Mouse (Mus musculus) hindbrain, embryonic 12.5 days (tissue): Measurements from ENCODE around the gene Gng12. TPM values are rescaled to one million over a fixed set of nuclear protein-coding genes. Genes with fewer than 3 reads are reported as not detected.
"Not testable (repeated sequence)": the region's sequence is repeated elsewhere in the genome, so short reads cannot be mapped to it uniquely, and the experiment has no call there.

Experiments
- ATAC-seq: fragments of 200-750 bp; cut with Nextera tagmentation; 2 replicates; pipeline ENCODE4 v1.8.0; 2017; ENCODE audit warnings: moderate TSS enrichment; ENCODE audit not compliant: low FRiP score
- H3K27ac ChIP-seq: fragments of 300-500 bp; sonication (generic); 2 replicates; pipeline ENCODE4 v1.5.1; 2016; ENCODE audit warnings: mild to moderate bottlenecking
- H3K27me3 ChIP-seq: fragments of 300-500 bp; sonication (generic); 2 replicates; pipeline ENCODE4 v1.6.1; 2016; ENCODE audit warnings: mild to moderate bottlenecking
- H3K36me3 ChIP-seq: fragments of 300-500 bp; sonication (generic); 2 replicates; pipeline ENCODE4 v1.6.1; 2016; ENCODE audit warnings: mild to moderate bottlenecking
- H3K4me1 ChIP-seq: fragments of 300-500 bp; sonication (generic); 2 replicates; pipeline ENCODE4 v1.6.1; 2016
- H3K4me2 ChIP-seq: fragments of 300-500 bp; sonication (generic); replicated peaks from 2 replicates; pipeline ENCODE4 v1.6.1; 2016; ENCODE audit warnings: mild to moderate bottlenecking
- H3K4me3 ChIP-seq: fragments of 300-500 bp; sonication (generic); 2 replicates; pipeline ENCODE4 v1.5.1; 2016; ENCODE audit warnings: mild to moderate bottlenecking
- H3K9ac ChIP-seq: fragments of 300-500 bp; sonication (generic); 2 replicates; pipeline ENCODE4 v1.6.1; 2016; ENCODE audit warnings: mild to moderate bottlenecking, moderate library complexity
- H3K9me3 ChIP-seq: fragments of 300-500 bp; sonication (generic); replicated peaks from 2 replicates; pipeline ENCODE4 v1.6.1; 2016; ENCODE audit warnings: mild to moderate bottlenecking
- WGBS: fragments of 180-500 bp; shearing (Covaris S2); methylation state at CpG from one replicate; pipeline ENCODE4 v1.1.7; 2016; 5-methylcytosine and 5-hydroxymethylcytosine counted together
- polyA plus RNA-seq: library from polyadenylated mRNA; unstranded; fragments of >200 nt; fragmentation: Nextera tagmentation; extraction: Ambion mirVana; gene quantifications from 2 replicates; pipeline ENCODE4 v1.2.1, GENCODE M21; 2016

The Gng12 gene
- polyA plus RNA-seq, 1 experiment from 2014 or later = 44.1 TPM

DNA sequence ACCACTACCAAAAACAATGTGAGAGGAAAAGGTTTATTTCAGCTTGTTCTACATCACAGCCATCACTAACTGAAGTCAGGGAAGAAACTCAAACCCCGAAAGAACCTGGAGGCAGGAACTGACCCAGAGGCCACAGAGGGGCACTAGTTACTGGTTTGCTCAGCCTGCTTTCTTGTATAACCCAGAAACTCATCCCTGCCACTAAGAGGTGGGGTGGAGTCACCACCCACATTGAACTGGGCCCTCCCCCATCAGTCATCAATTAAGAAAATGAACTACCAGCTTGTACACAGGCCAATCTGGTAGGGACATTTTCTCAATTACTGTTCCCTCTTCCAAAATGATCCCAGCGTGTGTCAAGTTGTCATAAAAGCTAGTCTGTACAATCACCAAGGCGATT is 130.5 kb downstream of the Gng12 start:
- WGBS = 78% methylated on average over 3 of the region's 3 CpGs
- peaks cover 6% of the 10 kb centered on the region for H3K4me1 ChIP-seq
- no peak overlapping the region for H3K4me2 ChIP-seq
- H3K27me3 ChIP-seq = no peaks in the 10 kb centered on the region
- H3K4me3 ChIP-seq = no peak overlapping the region
- ATAC-seq = no peak
- no peak overlapping the region for H3K27ac ChIP-seq
- H3K9me3 ChIP-seq = no peaks in the 10 kb centered on the region
- no peaks in the 10 kb centered on the region for H3K36me3 ChIP-seq
- H3K9ac ChIP-seq = no peak overlapping the region

DNA sequence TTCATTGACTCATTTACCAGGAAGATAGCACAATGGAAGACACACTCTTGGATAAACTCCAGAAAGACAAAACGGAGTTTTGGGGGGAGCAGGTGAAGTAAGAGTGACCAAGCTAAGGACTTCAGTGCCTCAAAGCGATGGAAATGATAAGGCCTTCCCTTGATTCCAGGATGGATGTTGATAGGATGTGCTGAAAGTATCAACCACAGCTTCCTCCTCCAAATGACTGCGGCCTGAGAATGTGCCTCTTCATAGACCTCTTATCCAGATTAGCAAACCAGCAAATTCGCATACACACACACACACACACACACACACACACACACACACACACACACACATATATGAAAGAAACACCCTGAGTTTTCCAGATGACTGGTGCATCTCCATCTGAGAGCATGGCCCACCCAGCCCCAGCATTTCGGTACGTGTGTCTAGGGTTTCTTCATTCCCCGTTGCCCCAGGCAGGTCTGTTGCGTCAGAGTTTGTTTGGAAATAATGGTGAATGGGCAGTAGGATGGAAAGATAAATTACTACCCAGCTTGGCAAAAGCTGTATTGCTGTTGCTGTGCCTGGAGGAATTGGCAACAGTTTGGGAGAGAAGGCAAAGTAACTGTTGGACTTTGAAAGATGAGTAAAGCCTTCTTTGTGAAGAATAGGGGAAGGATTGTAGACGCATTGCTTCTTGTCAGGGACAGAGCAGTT is 131.4 kb downstream of the Gng12 start:
- H3K27ac ChIP-seq = no peak overlapping the region
- peaks cover 6% of the 10 kb centered on the region for H3K4me1 ChIP-seq
- H3K9me3 ChIP-seq = no peaks in the 10 kb centered on the region
- no peak overlapping the region for H3K4me2 ChIP-seq
- H3K4me3 ChIP-seq = no peak overlapping the region
- H3K36me3 ChIP-seq = no peaks in the 10 kb centered on the region
- H3K27me3 ChIP-seq = no peaks in the 10 kb centered on the region
- ATAC-seq = no peak
- no peak overlapping the region for H3K9ac ChIP-seq
- 79% methylated on average over 9 of the region's 9 CpGs for WGBS

DNA sequence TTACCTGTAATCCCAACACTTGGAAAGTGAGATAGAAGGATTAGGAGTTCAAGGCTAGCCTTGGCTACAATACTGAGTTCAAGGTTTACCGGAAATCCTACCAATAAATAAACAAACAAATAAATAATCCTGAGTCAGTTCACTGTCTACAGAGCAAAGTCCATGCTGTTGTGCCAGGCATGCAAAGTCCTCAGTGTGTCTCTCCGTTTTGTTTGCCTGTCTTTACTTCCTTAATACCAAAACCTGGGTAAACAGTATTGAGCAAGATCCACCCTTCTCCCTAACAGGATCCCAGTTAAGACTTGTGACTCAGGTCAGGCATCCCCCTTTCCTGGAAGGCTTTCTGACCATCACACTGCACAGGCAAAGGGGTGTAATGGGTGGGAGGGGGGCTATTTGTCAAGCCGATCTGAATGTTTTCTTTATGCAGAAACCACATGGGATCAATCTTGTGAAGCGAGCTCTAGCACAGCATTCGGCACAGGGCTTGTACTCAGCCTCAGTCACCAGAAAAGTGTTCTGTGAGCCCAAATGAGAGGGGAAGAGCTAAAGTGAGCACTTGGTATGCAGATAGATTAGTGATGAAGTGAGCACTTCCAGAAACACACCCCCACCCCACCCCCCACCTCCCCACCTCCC is 133.2 kb downstream of the Gng12 start:
- H3K9ac ChIP-seq = no peak overlapping the region
- H3K4me2 ChIP-seq = no peak overlapping the region
- no peaks in the 10 kb centered on the region for H3K9me3 ChIP-seq
- H3K27me3 ChIP-seq = no peaks in the 10 kb centered on the region; the same call in 1 of the 2 replicates
- no peaks in the 10 kb centered on the region for H3K36me3 ChIP-seq
- peaks cover 10% of the 10 kb centered on the region for H3K4me1 ChIP-seq
- no peak overlapping the region for H3K4me3 ChIP-seq
- no peak overlapping the region for H3K27ac ChIP-seq
- WGBS = 29% methylated on average over 5 of the region's 5 CpGs
- no peak for ATAC-seq

GRCm38 (mm10) chr6:67029987-67030386 is 133.8 kb downstream of the Gng12 start:
- H3K27me3 ChIP-seq = no peaks in the 10 kb centered on the region; the same call in 1 of the 2 replicates
- H3K9me3 ChIP-seq = no peaks in the 10 kb centered on the region
- H3K4me2 ChIP-seq = 0 out of 2 replicates have a peak overlapping the region, but pooled peaks have one; percentile 7
- no peaks in the 10 kb centered on the region for H3K36me3 ChIP-seq
- H3K4me3 ChIP-seq = no peak overlapping the region
- peaks cover 14% of the 10 kb centered on the region for H3K4me1 ChIP-seq
- no peak overlapping the region for H3K9ac ChIP-seq
- WGBS = 18% methylated on average over 3 of the region's 3 CpGs
- ATAC-seq = no peak
- no peak overlapping the region for H3K27ac ChIP-seq

DNA sequence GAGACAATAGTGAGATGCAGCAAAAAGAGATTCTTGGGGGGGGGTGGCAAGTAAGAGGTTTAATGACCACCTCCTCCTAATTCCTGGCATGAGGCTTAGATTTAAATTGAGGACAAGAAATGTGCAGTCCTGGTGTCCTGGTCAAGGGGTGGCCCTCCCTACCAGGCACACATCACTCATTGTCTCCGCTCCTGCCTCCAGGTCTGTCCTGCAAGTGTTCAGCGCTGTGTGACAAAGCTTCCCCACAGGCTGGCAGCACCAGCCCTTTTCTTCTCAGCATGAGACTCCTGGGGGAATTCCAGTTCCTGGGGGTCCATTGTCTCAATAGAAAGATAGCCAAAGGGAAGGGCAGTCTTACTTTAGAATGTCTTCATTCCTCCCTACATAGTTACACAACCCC is 134.2 kb downstream of the Gng12 start:
- Histone ChIP-seq H3K4me2 (peak overlapping the region; percentile 7; the same call in 1 of the 2 replicates), H3K27ac (no peak overlapping the region), H3K4me1 (peaks cover 17% of the 10 kb centered on the region), H3K36me3 (no peaks in the 10 kb centered on the region), H3K9me3 (no peaks in the 10 kb centered on the region), H3K9ac (no peak overlapping the region), H3K4me3 (no peak overlapping the region), H3K27me3 (no peaks in the 10 kb centered on the region; the same call in 1 of the 2 replicates)
- no peak for ATAC-seq
- WGBS = 14% methylated on average over 2 of the region's 2 CpGs

DNA sequence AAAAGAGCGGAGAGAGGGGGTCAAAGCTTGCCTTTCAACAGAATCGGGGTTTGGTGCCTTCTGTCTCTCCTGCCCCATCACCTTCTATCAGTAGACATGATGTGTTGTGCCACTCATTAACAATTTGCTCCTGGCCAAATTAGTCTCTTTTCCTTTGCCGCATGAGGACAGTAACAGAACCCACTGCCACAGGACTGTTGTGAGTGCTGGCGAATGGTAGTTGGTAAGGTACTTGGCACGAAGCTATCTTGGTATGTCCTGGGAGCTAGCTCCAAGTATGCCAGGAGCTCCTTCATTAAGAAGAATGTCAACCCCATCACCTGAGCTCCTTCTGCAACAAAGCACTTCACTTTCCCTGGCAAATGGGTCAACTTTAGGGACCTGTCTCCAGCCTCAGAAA is 134.6 kb downstream of the Gng12 start:
- Histone ChIP-seq H3K36me3 (no peaks in the 10 kb centered on the region), H3K27ac (no peak overlapping the region), H3K4me1 (peaks cover 21% of the 10 kb centered on the region), H3K4me2 (peak overlapping the region; percentile 7; the same call in 1 of the 2 replicates), H3K9me3 (no peaks in the 10 kb centered on the region), H3K4me3 (no peak overlapping the region), H3K9ac (no peak overlapping the region), H3K27me3 (no peaks in the 10 kb centered on the region; the same call in 1 of the 2 replicates)
- no peak for ATAC-seq
- WGBS = 35% methylated on average over 5 of the region's 5 CpGs

DNA sequence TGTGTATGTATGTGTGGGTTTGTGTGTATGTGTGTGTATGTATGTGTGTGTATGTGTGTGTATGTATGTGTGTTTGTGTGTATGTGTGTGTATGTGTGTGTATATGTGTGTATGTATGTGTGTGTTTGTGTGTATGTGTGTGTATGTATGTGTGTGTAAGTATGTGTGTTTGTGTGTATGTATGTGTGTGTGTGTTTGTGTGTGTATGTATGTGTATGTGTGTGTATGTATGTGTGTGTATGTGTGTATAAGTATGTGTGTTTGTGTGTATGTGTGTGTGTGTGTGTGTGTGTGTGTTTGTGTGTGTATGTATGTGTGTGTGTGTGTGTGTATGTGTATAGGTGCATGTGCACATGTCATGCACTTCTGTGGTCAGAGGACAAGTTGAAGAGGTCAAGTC is 136.4 kb downstream of the Gng12 start:
- H3K36me3 ChIP-seq, H3K27me3 ChIP-seq, H3K4me3 ChIP-seq, H3K27ac ChIP-seq, ATAC-seq, H3K4me2 ChIP-seq, H3K9ac ChIP-seq, H3K9me3 ChIP-seq: not testable (repeated sequence)
- peaks cover 22% of the 10 kb centered on the region for H3K4me1 ChIP-seq

DNA sequence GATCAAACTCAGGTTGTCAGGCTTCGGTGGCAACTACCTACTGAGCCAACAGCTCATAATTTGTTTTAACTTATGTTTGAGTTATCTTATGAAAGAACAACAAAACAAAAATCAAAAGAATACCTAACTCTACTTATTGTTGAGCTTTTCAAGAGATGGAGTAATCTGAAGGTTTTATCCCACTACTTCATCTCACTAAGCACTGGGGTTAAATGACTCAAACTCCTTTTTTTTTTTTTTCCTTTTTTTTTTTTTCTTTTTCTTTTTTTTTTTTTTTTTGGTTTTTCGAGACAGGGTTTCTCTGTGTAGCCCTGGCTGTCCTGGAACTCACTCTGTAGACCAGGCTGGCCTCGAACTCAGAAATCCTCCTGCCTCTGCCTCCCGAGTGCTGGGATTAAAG is 136.8 kb downstream of the Gng12 start:
- H3K27me3 ChIP-seq, H3K4me2 ChIP-seq, H3K27ac ChIP-seq, ATAC-seq, H3K4me3 ChIP-seq, H3K9ac ChIP-seq, H3K36me3 ChIP-seq, H3K9me3 ChIP-seq: not testable (repeated sequence)
- H3K4me1 ChIP-seq = peaks cover 22% of the 10 kb centered on the region
- 100% methylated on average over 3 of the region's 4 CpGs for WGBS

GRCm38 (mm10) chr6:67033604-67034003 is 137.4 kb downstream of the Gng12 start:
- no peak overlapping the region for H3K27ac ChIP-seq
- no peaks in the 10 kb centered on the region for H3K36me3 ChIP-seq
- WGBS = 67% methylated on average over 4 of the region's 4 CpGs
- peaks cover 22% of the 10 kb centered on the region for H3K4me1 ChIP-seq
- H3K9me3 ChIP-seq = no peaks in the 10 kb centered on the region
- ATAC-seq = no peak
- H3K4me3 ChIP-seq = no peak overlapping the region
- no peaks in the 10 kb centered on the region; the same call in 1 of the 2 replicates for H3K27me3 ChIP-seq
- H3K9ac ChIP-seq = no peak overlapping the region
- H3K4me2 ChIP-seq = no peak overlapping the region

DNA sequence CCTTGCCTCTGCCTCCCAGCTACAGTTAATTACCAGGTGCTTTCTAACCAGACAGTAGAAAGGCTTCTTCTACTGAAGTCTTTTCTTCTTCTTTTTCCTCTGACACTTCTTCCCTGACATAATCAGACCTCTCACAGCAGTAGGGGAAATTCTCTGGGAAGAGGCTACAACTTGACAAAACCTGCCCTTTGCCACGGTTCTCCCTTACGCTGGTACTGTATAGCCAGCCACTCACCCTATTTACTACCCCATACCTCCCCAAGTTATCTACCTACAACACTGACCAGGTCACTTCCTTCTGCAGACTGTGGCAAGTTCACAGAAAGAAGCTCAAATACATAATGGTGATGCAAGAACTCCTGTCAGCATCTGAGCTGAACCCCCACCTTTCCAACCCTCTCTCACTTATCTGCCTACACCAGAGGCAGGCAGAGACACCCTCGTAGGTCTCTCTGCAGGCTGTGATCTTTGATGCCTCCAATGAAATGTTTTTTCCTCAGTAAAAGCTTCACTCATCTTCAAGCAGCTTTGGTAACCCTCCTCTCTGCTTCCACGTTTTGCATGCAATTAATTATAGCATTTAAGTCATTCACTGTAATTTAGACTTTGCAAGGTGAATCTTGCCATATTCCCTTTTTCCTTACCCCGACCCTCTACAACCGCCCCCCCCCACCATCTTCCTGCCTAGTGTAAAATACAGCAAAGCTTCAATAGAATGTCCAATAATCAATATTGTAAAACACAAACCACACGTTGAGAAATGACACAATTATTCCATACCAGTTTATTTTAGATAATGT is 138.3 kb downstream of the Gng12 start:
- Histone ChIP-seq H3K9ac (no peak overlapping the region), H3K27ac (no peak overlapping the region), H3K27me3 (no peaks in the 10 kb centered on the region; the same call in 1 of the 2 replicates), H3K36me3 (no peaks in the 10 kb centered on the region), H3K9me3 (no peaks in the 10 kb centered on the region), H3K4me1 (peaks cover 22% of the 10 kb centered on the region), H3K4me2 (peak overlapping the region; percentile 41), H3K4me3 (peak overlapping the region; percentile 17; the same call in 1 of the 2 replicates)
- WGBS = 51% methylated on average over 7 of the region's 7 CpGs
- ATAC-seq = no peak

DNA sequence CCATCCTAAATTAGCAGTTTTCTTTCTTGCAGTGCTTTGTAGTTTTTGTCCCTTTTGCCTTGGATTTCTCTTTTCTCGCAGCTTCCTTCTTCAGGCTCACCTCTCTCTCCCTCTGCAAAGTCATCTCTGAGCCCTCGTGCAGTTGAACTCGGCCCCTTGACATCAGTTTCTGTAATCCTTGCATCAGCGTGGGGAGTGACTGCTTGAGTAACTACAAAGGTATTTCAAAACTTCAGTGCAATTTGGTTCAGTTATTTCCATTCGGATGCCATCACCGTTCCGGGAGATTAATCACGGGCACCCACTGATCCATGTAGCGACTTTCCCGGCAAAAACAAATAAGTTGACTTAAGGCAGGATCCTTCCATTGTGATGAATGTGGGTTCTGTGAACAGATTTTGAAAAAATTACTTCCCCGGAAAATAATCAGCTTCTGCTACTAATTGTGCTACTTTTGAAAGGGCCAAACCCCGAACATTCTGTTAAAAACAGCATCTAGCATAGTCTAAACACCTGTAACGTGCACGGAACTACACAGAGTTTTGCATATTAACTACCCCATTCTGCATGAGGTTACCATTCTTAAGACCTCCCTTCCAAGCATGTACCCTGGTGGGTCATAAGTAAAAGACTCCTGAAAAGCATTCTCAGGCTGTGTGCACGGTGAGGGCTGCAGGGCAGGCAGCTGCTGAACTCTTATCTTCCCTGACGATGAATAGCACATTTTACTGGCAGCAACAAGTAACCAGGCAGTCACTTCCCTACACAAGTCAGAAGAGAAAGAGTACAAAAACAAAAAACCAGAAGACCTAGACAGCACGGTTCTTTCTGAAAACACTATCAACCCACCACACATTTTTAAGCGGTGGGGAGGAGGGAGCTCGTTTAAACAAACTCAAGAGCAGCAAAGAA is 139.4 kb downstream of the Gng12 start:
- H3K9me3 ChIP-seq = no peaks in the 10 kb centered on the region
- H3K27me3 ChIP-seq = no peaks in the 10 kb centered on the region; the same call in 1 of the 2 replicates
- no peak overlapping the region for H3K27ac ChIP-seq
- H3K4me2 ChIP-seq = peak overlapping the region; percentile 70
- H3K9ac ChIP-seq = peak overlapping the region; percentile 84
- no peak for ATAC-seq
- H3K4me1 ChIP-seq = peaks cover 16% of the 10 kb centered on the region
- peak overlapping the region; percentile 84 for H3K4me3 ChIP-seq
- WGBS = 13% methylated on average over 19 of the region's 19 CpGs
- no peaks in the 10 kb centered on the region for H3K36me3 ChIP-seq
